Mouse (Mus musculus) cerebellum, adult 2 months (tissue): Measurements from ENCODE around the gene Trim12a.
"Not testable (repeated sequence)": the region's sequence is repeated elsewhere in the genome, so short reads cannot be mapped to it uniquely, and the experiment has no call there.

ENCODE experiments used
- CTCF ChIP-seq: fragments of 200-500 bp; IDR thresholded peaks from 2 replicates; pipeline ENCODE4 v1.5.1; 2011; ENCODE audit warnings: low read depth, mild to moderate bottlenecking, control low read depth, low read length, moderate library complexity, borderline replicate concordance; ENCODE audit not compliant: insufficient read depth
- POLR2A ChIP-seq: fragments of 200-500 bp; IDR thresholded peaks from 2 replicates; pipeline ENCODE4 v1.6.1; 2011; ENCODE audit warnings: low read length, control low read depth, borderline replicate concordance; ENCODE audit not compliant: insufficient read depth

GRCm38 (mm10) chr7:104315369-104316080 is at the start of gene Trim12a:
- not testable (repeated sequence) for TF ChIP-seq CTCF, POLR2A
